Mouse (Mus musculus) liver, postnatal 0 days (tissue): ENCODE data around the gene Pecam1. TPM values are rescaled to one million over a fixed set of nuclear protein-coding genes. Genes with fewer than 3 reads are reported as not detected.

Source experiments
- ATAC-seq: fragments of 200-750 bp; cut with Nextera tagmentation; 2 replicates; pipeline ENCODE4 v1.8.0; 2017; ENCODE audit warnings: mild to moderate bottlenecking, moderate library complexity
- DNase-seq: peaks from one replicate; pipeline ENCODE4 v3.0.0-alpha.2; 2016
- H3K27ac ChIP-seq: fragments of 300-500 bp; sonication (generic); 2 replicates; pipeline ENCODE4 v1.5.1; 2014; ENCODE audit warnings: antibody characterized with exemption, moderate library complexity, mild to moderate bottlenecking, low read depth
- H3K27me3 ChIP-seq: fragments of 300-500 bp; sonication (generic); 2 replicates; pipeline ENCODE4 v1.6.1; 2014; ENCODE audit warnings: low read length, control low read depth, mixed read lengths; ENCODE audit not compliant: insufficient read depth
- H3K36me3 ChIP-seq: fragments of 300-500 bp; sonication (generic); replicated peaks from 2 replicates; pipeline ENCODE4 v1.6.1; 2014; ENCODE audit warnings: mild to moderate bottlenecking, control low read depth, low read length, moderate library complexity, mixed read lengths; ENCODE audit not compliant: insufficient read depth
- H3K4me1 ChIP-seq: fragments of 300-500 bp; sonication (generic); 2 replicates; pipeline ENCODE4 v1.6.1; 2014; ENCODE audit warnings: antibody characterized with exemption, mild to moderate bottlenecking, control low read depth; ENCODE audit not compliant: insufficient read depth
- H3K4me2 ChIP-seq: fragments of 300-500 bp; sonication (generic); 2 replicates; pipeline ENCODE4 v1.6.1; 2014; ENCODE audit warnings: low read depth, mild to moderate bottlenecking, low read length, moderate library complexity, mixed read lengths
- H3K4me3 ChIP-seq: fragments of 300-500 bp; sonication (generic); 2 replicates; pipeline ENCODE4 v1.5.1; 2014; ENCODE audit warnings: low read depth, low read length
- H3K9ac ChIP-seq: fragments of 300-500 bp; sonication (generic); replicated peaks from 2 replicates; pipeline ENCODE4 v1.6.1; 2014; ENCODE audit warnings: mild to moderate bottlenecking, moderate library complexity
- H3K9me3 ChIP-seq: fragments of 300-500 bp; sonication (generic); 2 replicates; pipeline ENCODE4 v1.6.1; 2016; ENCODE audit warnings: mild to moderate bottlenecking, control low read depth, low read length, mixed read lengths
- CTCF ChIP-seq: sonication (generic); IDR thresholded peaks from 2 replicates; pipeline ENCODE4 v1.5.1; 2016; ENCODE audit warnings: antibody characterized with exemption, low read depth
- EP300 ChIP-seq: IDR thresholded peaks from 2 replicates; pipeline ENCODE4 v1.6.1; 2016; ENCODE audit warnings: antibody characterized with exemption, low read depth, mild to moderate bottlenecking
- WGBS: fragments of 180-500 bp; shearing (Covaris S2); extraction: QIAGEN DNeasy Blood & Tissue Kit; methylation state at CpG from one replicate; pipeline ENCODE4 v1.1.7; 2014; ENCODE audit not compliant: insufficient replicate concordance; 5-methylcytosine and 5-hydroxymethylcytosine counted together
- polyA plus RNA-seq: library from polyadenylated mRNA; unstranded; fragments of >200 nt; fragmentation: Nextera tagmentation; extraction: Ambion mirVana; gene quantifications from 2 replicates; pipeline ENCODE4 v1.2.1, GENCODE M21; 2015

The Pecam1 gene
- 9.2 TPM in 2 replicates for polyA plus RNA-seq

- Histone ChIP-seq H3K4me3 (peak within 1 kb of the TSS; percentile 33), H3K9ac (peak within 1 kb of the TSS; percentile 10), H3K27ac (peak within 1 kb of the TSS; percentile 82), H3K4me1 (peaks cover 17% of the 10 kb centered on the region), H3K4me2 (peak within 1 kb of the TSS; percentile 56), H3K9me3 (no peaks in the 10 kb centered on the region), H3K36me3 (no peaks in the 10 kb centered on the region; the same call in 1 of the 2 replicates), H3K27me3 (no peaks in the 10 kb centered on the region)
- TF ChIP-seq EP300: no peak
- TF ChIP-seq CTCF: no peak
- DNase-seq (no peak), ATAC-seq (peak; percentile 72)
- whole genome bisulfite sequencing: 40% methylated on average over 13 of the region's 13 CpGs
These were observed at the start of gene Pecam1 for GRCm38 (mm10) chr11:106750121-106750751. Gene Pecam1 (minus strand): TSS chr11:106750628.

GRCm38 (mm10) chr11:106795679-106796078 is 45.3 kb upstream of the Pecam1 start:
- no peak overlapping the region for H3K9ac ChIP-seq
- no peak overlapping the region for H3K4me3 ChIP-seq
- WGBS: 47% methylated on average over 9 of the region's 9 CpGs
- no peak overlapping the region for H3K27ac ChIP-seq
- peaks cover 3% of the 10 kb centered on the region for H3K4me1 ChIP-seq
- DNase-seq: no peak
- H3K9me3 ChIP-seq: no peaks in the 10 kb centered on the region
- H3K4me2 ChIP-seq: no peak overlapping the region
- no peaks in the 10 kb centered on the region for H3K27me3 ChIP-seq
- TF ChIP-seq CTCF: no peak
- TF ChIP-seq EP300: peak; percentile 38; the same call in 1 of the 2 replicates
- peaks cover 31% of the 10 kb centered on the region for H3K36me3 ChIP-seq
- ATAC-seq: 0 out of 2 replicates have a peak, but pooled peaks have one; percentile 10

GRCm38 (mm10) chr11:106793846-106794245 is 43.4 kb upstream of the Pecam1 start:
- DNase-seq (no peak), ATAC-seq (no peak)
- H3K9ac ChIP-seq: no peak overlapping the region
- peaks cover 9% of the 10 kb centered on the region for H3K4me1 ChIP-seq
- no peaks in the 10 kb centered on the region for H3K27me3 ChIP-seq
- peak; percentile 51 for TF ChIP-seq CTCF
- TF ChIP-seq EP300: no peak
- no peak overlapping the region for H3K4me2 ChIP-seq
- H3K27ac ChIP-seq: no peak overlapping the region
- H3K9me3 ChIP-seq: no peaks in the 10 kb centered on the region
- no peak overlapping the region for H3K4me3 ChIP-seq
- H3K36me3 ChIP-seq: peaks cover 26% of the 10 kb centered on the region
- WGBS: 77% methylated on average over 4 of the region's 4 CpGs

DNA sequence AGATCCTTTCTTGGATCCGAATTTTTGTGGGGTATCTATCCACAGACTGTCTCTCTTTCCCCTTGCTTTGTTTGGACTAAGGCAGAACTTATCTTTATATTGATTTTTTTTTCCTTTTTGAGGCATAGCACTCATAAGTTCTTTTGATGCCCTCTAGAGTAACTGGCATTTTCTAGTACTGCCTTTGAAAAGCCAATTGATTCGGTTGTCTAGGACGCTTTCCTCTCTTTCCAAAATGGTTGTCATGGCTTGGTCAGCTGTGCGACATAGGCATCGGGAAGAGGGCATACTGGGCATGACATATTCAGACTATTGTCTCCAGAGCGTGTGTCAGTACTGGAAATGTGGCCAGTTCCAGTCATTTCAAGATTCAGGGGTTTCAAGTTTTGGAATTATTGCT is 39.2 kb upstream of the Pecam1 start:
- H3K36me3 ChIP-seq: peaks cover 31% of the 10 kb centered on the region
- peak overlapping the region; percentile 89 for H3K4me2 ChIP-seq
- TF ChIP-seq EP300: no peak
- no peak for TF ChIP-seq CTCF
- 0% methylated on average over 6 of the region's 6 CpGs for WGBS
- peak overlapping the region; percentile 100 for H3K27ac ChIP-seq
- H3K4me3 ChIP-seq: peak overlapping the region; percentile 93
- ATAC-seq: no peak
- peak overlapping the region; percentile 99 for H3K9ac ChIP-seq
- no peaks in the 10 kb centered on the region for H3K9me3 ChIP-seq
- no peak for DNase-seq
- no peaks in the 10 kb centered on the region for H3K27me3 ChIP-seq
- peaks cover 21% of the 10 kb centered on the region for H3K4me1 ChIP-seq

DNA sequence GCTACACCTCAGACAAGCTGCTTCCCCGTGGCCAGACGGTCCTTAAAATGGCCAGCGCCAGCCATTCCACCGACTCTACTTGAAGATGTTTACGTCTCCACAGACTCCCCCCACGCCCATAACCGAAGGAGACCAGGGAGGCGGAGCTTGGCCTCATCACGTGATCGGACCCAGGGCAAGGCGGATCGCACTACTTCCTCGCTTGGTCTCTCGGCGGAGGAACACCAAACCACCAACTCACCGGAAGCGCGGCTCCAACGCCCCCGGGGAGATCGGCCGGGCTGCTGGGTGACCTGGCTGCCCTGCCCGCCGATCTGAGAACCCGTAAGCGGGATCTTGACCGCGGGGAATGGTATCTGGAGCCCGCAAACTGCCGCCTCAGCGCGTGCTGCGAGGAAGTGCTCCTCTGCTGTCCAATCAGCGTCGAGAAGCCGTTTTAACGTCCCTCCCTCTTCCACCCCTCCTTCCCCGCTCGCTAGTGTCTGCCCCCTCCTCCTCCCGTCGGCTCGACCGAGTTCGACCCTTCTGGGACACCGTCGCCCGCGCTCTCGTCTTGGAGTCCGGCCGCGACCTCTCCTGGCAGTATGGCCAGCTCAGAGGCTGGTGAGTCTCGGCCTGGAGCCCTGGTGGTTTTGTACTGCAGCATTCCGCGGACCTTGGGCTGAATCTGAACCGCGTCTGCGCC is 38.5 kb upstream of the Pecam1 start, which contains the start of the genes Ddx5 and Cep95:
TSS of gene Ddx5 (minus strand) at position 411 of the 685 bp plus-strand sequence.
TSS of gene Cep95 (plus strand) at position 478 of the 685 bp plus-strand sequence.
- H3K9me3 ChIP-seq: no peaks in the 10 kb centered on the region
- H3K27ac ChIP-seq: peak within 1 kb of the TSS; percentile 100
- peak within 1 kb of the TSS; percentile 89 for H3K4me2 ChIP-seq
- TF ChIP-seq EP300 (peak; percentile 48), CTCF (peak; percentile 58)
- H3K4me3 ChIP-seq: peak within 1 kb of the TSS; percentile 93
- H3K27me3 ChIP-seq: no peaks in the 10 kb centered on the region
- under 1% methylated on average over 58 of the region's 58 CpGs for WGBS
- peak; percentile 83 for ATAC-seq
- peak; percentile 98 for DNase-seq
- peaks cover 33% of the 10 kb centered on the region for H3K36me3 ChIP-seq
- peaks cover 21% of the 10 kb centered on the region for H3K4me1 ChIP-seq
- peak within 1 kb of the TSS; percentile 99 for H3K9ac ChIP-seq

GRCm38 (mm10) chr11:106788026-106788774 is 37.8 kb upstream of the Pecam1 start:
- peak; percentile 100 for DNase-seq
- no peaks in the 10 kb centered on the region for H3K9me3 ChIP-seq
- ATAC-seq: peak; percentile 83
- H3K4me2 ChIP-seq: peak overlapping the region; percentile 89
- H3K27me3 ChIP-seq: no peaks in the 10 kb centered on the region
- TF ChIP-seq EP300 (no peak), CTCF (no peak)
- H3K27ac ChIP-seq: peak overlapping the region; percentile 100
- H3K4me3 ChIP-seq: peak overlapping the region; percentile 93
- peak overlapping the region; percentile 99 for H3K9ac ChIP-seq
- WGBS: under 1% methylated on average over 62 of the region's 79 CpGs
- peaks cover 40% of the 10 kb centered on the region for H3K36me3 ChIP-seq
- peaks cover 21% of the 10 kb centered on the region for H3K4me1 ChIP-seq
